Mouse (Mus musculus) spleen, embryonic (tissue): ENCODE measurements around the gene Dennd1a.

ENCODE experiments used
- CTCF ChIA-PET: fragments of 350-600 bp; sonication (Branson Sonifier 250); formaldehyde crosslinking; loops from one replicate; lab custom pipeline; 2022; lab: Charles Lee

Dennd1a gene

DNA sequence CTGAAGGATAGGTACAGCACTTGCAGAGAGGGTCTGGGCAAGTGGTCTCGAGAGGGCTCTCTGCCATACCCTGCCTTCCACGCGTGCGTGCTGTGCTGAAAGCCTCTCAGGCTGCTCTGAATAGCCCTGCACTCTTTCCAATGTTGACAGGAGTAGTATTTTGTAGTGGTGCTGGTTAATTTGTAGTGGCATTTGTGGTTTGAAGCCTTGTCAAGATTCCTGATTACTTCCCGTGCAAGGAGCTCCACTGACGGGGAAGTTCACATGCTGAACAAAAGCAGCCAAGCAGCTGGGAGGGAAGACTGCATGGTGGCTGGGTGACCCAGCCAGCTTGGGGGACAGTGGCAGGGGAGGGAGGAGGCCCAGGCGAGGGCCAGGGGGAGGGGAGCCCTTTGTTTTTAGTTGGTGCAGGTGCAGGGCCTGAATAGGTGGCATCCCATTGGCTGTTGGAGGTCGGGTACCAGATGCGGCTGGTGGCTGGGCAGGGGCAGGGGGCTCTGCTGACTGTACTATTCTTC, 457.4 kb downstream of the Dennd1a start:
- CTCF ChIA-PET = interaction anchor here (0.6 kb wide), 1 partner anchor 14 kb away, joined by 3 read pairs; no protein-coding TSS in a partner anchor

DNA sequence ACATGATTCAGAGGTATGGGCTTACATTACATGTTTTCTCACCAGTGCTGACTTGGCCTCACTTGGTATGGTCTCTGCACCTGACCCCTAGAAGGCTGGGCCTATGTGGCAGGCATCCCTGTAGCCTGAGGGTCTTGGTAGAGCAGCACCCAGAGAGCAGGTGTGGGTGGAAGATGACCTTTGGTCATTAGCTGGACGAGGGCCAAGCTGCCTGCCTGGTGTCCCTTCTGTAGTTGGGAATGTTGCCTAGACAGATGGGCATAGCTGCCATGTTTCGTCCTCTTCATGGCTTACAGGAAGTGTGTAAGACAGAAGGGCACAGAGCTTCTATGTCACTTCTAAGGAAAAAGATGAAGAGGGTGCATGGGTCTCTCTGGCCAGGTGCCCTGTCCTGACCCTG, 463.4 kb downstream of the Dennd1a start:
- CTCF ChIA-PET = no interaction called here

DNA sequence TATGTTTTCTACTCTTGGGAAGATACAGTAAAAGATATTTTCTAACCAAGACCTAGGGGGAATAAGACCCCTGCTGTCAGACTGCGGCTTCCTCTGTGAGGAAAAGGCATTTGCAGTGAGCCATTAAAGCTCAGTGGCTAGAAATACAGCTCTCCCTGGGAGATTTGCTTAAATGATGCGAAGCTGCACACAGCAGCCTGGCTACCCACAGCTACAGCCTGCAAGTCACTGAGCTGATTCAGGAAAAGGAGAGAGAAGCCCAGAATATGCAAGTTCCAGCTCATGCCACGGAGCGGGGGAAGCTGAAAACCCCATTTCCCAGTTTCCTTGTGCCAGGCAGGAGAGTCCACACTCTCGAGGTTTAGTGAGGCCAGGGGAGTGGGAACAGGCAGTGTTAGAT, 465.1 kb downstream of the Dennd1a start:
- CTCF ChIA-PET = no interaction called here

DNA sequence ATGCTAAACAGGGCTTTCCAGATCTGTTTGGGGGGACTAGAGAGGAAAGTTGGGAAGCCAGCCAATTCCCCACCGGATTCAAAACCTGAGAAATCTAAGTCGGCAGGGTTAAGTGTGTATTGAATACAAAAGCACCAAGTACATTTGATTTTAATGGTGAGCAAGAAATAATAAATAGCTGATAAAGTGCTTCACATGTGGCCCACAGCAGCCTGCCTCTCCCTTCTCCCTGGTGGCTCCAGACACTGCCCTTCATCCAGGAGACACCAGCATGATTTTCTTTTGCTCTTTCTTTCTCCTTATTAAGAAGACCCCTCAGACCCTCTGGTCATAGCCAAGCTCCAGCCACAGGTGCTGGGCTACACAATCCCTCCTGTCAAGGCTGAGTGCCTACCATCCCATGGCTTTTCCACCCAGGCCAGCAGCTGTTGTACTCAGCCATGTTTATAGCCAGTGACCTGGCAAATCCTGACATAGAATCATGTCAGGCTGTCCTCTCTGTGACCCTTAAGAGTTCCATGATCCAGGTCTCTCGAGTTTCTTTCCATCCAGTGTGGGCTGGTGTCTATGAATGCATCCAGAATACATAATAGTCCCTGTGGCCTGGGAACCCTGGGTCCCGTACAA, 467.6 kb downstream of the Dennd1a start:
- CTCF ChIA-PET = no interaction called here

DNA sequence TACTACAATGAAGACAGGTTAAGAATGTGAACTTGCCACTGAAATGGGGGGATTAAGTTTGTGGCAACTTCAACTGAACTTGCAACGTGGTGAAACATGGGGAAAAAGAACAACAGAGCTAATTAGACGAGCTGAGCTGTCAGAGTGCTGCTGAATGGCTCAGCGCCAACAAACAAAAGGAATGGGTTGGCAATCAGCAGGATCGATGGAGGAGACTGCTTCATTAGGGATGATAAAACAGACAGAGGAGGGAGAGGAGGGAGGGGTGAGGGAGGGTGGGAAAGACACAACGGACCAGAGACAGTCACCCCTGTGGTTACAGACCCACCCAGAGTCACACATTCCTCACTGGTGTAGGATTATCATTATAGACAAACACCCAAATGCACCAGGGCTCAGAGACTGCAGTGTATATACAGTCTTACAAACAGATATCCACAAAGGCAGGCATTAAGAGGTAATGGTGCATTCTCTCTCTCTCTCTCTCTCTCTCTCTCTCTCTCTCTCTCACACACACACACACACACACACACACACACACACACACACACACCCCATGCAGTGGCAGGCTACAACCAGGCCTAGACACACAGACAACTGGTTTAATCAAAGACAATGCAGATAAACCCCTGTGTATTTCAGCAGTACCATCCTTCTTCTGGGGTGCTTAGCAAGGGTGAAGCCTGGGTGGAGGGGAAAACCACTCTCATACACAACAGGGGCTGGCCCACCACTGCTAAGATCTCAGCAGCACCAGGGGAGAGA, 468.2 kb downstream of the Dennd1a start:
- CTCF ChIA-PET = no interaction called here

DNA sequence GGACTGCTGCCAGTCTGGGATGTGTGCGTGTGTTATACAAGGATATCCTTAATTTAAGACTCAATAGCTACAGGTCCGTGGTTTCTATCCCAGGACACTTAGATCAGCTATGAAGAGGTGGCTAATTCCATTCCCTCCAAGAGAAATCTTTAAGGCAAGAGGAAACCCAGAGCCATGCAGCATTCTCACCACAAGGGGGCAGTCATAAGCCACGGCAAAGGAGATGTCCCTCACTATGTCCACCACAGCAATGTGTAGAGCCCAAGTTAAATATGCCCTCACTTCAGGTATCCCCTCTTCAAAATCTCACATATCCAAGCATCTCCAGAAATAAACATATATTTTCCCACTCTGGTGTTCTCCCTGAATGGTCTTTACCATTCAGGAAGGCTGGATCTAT, 471.5 kb downstream of the Dennd1a start:
- CTCF ChIA-PET = interaction anchor here (0.7 to 1.1 kb wide), 2 partner anchors 15 to 560 kb away, joined by 3 read pairs; no protein-coding TSS in a partner anchor

DNA sequence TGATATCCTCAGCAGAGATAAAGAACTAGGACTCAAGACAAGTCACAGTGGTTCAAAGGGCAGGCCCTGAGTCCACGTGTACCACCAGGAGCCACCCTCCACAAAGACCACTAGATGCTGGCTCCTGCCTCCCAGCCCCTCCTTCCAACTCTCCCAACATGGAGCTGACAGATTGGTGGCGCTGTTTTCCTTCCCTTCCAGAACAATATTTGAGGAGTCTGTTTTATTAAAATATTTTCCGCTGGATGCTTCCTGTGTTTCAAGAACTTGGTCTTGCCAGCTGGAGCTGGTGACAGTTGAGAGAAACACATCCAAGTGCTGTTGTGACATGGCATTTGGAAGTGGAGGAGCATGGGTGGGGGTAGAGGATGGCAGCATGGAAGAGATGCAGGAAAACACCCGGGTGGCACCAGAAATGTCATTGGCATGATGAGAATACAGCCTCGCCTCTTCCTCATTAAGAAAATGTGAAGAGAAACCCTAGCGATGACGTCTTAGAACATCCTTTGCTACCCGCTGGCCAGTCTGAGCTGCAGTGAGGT, 472.3 kb downstream of the Dennd1a start:
- CTCF ChIA-PET = no interaction called here

DNA sequence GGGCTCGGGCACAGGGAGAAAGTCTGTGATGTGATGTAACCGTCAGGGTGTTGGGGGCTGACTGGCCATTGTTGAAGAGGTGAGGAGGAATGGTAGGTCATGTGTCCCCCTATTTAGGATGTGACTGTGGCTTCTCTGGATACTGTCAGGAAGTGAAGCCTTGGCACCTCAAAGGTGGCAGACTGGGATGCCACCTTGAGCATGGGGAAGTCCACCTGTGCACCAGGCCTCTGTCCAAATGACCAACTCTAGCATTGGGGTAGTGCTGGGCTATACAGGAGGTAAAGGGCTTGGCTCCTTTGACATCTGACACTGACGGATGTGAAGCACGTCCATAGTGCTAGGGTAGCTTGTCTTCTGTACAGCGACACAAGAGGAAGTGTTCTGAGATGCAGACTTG, 474.8 kb downstream of the Dennd1a start:
- CTCF ChIA-PET = interaction anchor here (0.6 kb wide), 1 partner anchor 21 kb away, joined by 3 read pairs; no protein-coding TSS in a partner anchor

DNA sequence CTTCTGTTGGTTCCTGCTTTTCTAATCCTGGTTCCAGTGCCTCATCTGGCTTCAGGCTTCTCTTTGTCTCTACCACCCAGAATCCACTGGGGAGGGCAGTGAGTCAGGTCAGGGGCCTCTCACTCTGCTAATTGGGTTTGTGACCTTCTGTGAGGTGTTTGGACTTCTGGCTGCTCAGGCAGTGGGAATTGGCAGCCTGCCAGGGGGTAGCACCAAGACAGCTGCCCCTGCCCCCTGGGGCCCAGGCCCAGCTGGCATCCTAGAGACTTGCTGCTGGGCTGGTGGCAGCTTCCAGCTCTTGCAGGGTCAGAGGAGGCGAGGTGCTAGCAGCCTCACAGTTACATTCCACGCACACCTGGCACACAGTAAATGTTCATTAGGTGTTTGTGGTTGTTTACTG, 475.5 kb downstream of the Dennd1a start:
- CTCF ChIA-PET = no interaction called here

DNA sequence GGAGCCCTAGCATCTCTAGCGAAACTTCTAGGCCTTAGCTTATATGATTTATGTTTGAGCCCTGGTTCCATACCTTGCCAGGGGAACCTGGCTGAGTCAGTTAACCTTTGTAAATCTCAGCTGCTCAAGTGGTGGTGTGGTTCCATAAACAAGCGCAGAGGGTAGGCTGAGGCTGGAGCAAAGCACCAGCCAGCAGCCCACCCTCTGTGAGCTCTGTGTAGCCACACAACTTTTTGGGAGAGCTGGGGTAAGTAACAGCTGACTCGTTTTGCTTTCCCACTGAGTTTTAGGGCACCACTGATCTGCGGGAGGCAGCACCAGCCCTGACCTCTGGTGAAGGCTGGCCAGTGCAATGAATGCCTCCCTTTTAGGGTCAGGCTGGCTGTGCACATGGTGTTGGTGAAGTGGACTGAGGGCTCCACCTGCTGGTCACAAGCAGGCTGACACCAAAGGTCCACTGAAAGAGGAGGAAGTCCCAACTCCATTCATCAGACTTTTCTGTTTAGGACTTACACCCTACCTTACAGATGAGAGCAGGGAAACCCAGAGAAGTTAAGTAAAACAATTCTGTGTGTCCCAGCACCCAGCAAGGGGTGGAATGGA, 484.5 kb downstream of the Dennd1a start:
- CTCF ChIA-PET = interaction anchor here (0.6 to 1.2 kb wide), 3 partner anchors 169 to 318 kb away, joined by 3 to 4 read pairs (median 3); no protein-coding TSS in a partner anchor

DNA sequence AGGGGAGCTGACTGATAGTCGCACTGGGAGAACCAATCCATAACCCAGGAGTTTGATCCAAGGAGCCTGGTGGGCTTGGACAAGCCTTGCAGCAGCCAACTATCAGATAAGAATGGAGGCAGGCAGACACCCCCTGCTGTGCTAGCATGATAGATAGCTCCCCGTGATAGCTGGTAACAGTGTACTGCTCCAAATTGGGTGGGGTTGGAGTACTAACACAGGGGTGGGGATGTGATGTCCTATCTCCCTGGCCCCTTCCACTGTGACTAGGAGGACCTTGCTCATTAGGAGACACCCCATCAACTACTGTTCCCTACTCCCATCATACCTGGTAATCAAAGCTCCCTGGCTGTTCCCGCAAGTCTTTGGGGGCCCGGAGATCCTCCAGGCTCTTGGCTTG, 485.5 kb downstream of the Dennd1a start:
- CTCF ChIA-PET = interaction anchor here (0.9 kb wide), 1 partner anchor 246 kb away, joined by 3 read pairs; no protein-coding TSS in a partner anchor

DNA sequence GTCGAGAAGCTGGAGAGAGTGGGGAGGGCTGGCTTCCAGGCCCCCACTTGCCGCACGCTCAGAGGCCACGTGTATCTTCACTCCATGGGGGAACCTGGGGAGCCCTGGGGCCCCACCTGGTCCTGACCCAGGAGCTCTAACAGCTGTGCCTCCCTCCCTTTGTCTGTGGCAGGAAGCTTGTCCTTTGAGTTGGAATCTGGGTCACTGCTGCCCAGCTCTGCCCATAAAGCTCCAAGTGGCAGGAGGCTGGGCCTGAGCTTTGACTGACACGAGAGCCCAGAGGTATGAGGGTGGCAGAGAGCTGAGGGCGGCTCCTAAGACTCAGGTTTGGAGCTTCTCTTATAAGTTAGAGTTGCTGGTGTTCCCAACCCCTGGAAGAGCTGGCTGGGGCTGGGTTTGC, 488.1 kb downstream of the Dennd1a start:
- CTCF ChIA-PET = interaction anchor here (0.7 kb wide), 1 partner anchor 283 kb away, joined by 3 read pairs; the partner anchor contains the start of gene Gpr21

DNA sequence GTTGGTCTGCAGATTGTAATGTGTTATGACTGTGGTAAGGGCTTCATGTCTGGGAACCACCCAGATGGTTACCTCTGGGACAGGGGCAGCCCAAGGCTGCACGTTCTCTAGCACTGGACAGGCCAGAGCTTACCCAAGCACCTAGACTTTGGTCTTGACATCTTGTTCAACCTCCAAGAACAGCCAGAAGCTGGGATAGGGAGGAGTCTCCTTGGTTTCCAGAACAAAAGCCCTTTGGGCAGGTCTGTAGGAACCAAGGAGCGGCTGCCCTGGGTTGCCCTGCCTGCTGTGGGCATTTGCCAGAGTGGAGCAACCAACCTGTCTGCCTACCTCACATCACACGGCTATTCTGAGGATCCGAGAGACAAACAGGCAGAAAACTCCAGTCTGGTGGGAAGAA, 490.1 kb downstream of the Dennd1a start:
- CTCF ChIA-PET = no interaction called here

DNA sequence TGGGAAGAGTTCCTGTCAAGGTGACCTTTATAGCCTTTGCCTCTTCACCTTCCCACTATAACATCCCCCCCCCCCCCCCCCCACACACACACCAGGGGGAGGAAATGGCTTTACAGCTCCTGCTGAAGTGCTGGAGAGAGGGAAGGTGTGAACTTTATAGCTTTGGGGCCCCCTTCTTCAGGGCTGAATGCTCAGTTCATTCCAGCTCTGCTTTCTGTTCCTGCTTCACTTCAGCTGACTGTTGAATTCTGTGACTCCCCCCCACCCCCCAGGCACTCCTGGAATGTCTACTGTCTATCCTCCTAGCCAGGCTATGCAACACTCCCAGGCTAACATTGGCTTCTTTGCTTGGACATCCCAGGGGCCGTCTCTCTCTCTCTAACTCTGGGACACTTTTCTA, 491.2 kb downstream of the Dennd1a start:
- CTCF ChIA-PET = no interaction called here

DNA sequence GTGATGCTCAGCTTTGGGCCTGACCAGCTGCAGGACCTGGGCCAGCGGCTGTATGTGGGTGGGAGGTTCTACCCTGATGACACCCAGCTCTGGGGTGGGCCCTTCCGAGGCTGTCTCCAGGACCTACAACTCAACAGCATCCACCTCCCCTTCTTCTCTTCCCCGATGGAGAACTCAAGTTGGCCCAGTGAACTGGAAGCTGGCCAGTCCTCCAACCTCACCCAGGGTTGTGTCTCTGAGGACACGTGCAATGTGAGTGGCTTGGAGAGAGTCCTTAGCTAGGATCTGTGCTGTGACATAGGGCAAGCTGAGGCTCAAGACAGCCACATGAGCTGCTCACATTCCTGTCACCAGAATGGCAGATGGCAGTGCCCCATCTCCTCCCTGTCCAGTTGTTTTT, 495.9 kb downstream of the Dennd1a start:
- CTCF ChIA-PET = no interaction called here

DNA sequence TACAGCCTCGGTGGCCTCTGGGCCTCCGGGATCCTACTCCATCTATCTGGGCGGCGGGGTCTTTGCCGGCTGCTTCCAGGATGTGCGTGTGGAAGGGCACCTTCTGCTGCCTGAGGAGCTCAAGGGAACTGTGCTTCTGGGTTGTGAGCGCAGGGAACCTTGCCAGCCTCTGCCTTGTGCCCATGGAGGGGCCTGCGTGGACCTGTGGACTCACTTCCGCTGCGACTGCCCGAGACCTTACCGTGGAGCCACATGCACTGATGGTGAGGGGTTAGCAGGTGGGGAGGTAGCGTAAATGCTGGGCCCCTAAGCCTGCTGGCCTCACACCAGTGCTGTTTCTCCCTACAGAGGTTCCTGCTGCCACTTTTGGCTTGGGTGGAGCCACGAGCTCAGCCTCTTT, 496.5 kb downstream of the Dennd1a start:
- CTCF ChIA-PET = no interaction called here

DNA sequence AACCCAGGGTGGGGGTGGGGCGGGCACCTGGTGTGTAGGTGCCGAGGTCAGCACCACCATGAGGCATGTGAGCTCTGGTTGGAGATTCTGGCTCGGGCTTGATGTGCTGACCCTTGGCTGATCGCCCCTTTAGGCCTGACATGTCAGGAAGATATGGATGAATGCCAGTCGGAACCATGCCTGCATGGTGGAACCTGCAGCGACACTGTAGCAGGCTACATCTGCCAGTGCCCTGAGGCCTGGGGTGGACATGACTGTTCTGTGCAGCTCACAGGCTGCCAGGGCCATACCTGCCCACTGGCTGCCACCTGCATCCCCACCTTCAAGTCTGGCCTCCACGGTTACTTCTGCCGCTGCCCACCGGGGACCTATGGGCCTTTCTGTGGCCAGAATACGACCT, 497.2 kb downstream of the Dennd1a start:
- CTCF ChIA-PET = no interaction called here

DNA sequence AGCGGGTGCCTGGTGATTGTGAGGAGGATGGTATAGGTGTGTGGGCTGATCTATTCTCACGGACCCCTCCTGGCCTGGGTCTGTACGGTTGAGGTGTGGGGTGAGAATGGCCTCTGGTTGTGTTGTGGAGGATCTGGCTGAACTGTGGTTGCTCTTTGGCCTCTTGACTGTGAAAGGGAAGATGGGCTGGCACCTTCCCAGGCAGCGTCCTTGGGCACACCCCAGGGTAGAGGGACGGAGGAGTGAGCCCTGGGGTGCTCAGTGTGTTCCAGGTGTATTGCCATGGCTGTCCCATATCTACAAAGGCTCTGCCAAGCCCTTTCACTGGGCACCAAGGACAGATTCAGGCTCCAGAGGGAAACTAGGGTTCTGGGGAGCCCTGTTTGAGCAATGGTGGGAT, 498.2 kb downstream of the Dennd1a start:
- CTCF ChIA-PET = no interaction called here

DNA sequence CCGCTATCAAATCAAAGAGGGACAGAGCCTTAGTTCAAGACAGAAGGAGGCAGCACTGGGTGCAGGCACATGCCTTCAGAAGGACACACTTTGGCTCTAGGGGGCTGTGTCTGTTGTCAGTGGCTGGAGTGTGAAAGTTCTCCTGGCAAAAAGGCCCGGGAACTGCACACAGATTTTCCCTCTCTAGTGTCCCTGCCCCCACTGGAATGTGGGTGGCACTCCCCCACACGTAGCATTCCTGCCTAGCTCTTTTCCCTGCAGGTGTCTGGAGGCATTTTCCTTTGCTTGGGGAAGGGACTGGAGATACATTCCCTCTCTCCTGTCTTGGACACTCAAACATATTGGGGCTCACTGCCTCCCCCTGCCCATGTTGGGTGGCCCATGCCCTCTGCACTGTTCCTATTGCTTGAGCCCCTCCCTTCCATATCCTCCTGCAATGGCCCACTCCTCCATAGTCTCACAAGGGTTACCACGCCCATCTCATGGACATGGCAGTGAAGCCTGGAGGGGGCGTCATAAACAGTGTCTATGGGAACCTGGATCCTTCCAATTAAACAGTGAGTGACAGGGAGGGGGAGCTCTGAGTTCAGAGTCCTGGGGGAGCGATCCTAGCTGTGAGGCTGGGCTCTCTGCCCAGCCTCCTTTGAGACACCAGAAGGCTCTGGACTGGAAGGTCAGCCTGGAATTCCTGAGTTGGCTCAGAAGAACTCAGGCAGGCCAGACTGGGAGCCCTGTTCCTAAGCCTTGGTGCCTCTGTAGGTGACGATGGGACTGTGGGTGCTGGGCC, 498.8 kb downstream of the Dennd1a start:
- CTCF ChIA-PET = no interaction called here

DNA sequence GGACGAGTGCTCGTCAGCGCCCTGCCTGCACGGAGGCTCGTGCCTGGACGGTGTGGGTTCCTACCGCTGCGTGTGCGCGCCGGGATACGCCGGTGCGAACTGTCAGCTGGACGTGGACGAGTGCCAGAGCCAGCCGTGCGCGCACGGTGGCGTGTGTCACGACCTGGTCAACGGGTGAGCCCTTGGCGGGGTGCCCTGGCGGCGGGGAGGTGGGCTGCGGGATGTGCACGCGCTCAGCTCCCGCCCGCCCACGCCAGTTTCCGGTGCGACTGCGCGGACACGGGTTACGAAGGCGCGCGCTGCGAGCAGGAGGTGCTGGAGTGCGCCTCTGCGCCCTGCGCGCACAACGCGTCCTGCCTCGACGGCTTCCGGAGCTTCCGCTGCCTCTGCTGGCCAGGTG, 500.7 kb downstream of the Dennd1a start:
- CTCF ChIA-PET = no interaction called here

DNA sequence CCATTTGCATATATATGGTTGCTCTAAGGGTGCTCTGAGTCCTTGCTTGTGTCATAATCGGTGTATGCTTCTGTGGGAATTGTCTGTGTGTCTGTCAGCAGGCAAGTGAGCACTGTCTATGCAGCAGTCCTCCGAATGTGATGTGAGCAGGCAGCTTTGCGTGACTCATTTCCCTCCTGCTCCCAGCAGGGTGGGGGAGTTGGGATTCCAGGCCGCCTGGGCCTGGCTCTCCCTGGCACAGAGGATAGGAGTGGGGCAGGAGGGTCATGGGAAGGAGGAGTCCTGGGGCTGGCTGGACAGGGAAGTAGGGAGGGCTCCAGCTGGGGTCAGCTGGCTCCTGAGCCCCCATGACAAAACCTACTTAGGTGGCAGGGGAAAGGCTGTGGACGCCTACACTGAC, 502.7 kb downstream of the Dennd1a start:
- CTCF ChIA-PET = no interaction called here
